Mouse (Mus musculus): ENCODE results near the gene Dok3.

DNA sequence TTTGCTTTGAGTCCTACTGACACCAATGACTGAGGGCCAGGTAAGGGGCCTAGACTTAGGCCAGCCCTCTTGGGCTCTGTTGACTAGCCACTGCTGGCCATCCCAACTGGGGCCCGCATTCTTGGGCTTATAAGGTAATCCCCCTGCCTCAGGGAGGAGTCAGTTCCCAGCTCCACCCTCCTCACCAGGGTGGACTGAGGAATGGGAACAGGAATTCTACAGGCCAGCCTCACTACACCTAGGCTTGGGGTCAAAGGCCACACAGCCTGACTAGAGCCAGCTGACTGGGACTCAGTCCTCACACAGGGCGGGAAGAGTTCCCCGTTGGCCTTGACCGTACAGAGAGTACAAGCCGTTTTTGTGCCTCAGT lies 17.6 kb downstream of the Dok3 start:
- TF ChIP-seq GATA1 (IDR thresholded peaks at IDR 0.05; ENCODE audit: borderline replicate concordance, low read length) (no peak), FLI1 (IDR thresholded peaks at IDR 0.05; ENCODE audit: low read length) (no peak)

All from megakaryocyte, embryonic 14.5 days (primary cell).